Mouse (Mus musculus): Measurements from ENCODE around the gene Cyp4x1. TPM values are rescaled to one million over a fixed set of nuclear protein-coding genes. Genes with fewer than 3 reads are reported as not detected.
"Not testable (repeated sequence)": the region's sequence is repeated elsewhere in the genome, so short reads cannot be mapped to it uniquely, and the experiment has no call there.

Cyp4x1 gene
- total RNA-seq (2021), result 10 to 100 TPM; 12.6 TPM

DNA sequence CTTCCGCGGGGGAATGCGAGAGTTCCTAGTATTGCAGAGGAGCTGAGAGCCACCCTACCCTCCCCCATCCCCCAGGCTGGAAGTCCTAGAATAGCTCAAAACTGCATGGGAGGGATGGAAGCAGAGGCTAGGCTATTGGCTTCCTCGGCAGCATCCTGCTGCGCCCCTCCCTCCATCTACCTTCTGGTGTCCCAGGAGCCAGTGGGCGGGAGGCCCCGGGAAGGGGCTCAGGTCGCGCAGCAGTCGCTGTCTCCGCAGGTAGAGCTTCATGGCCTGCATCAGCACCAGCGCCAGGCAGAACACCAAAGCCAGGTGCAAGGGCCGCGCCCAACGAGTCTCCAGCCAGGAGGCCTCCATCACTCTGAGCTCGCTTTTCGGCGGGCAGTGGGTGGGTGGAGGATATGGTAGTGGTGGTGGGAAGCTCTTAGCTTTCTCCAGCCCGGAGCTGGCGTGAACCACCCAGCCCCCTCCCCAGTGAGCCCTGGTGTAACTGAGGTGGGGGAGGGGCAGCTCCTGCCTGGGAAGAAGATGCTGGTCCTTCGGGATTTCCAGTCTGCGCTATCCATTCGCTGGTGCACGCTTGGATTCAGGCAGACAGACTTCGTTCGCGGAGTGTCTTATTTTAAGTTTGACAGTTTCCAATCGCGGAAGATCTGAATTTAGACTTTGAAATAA lies at the start of gene Cyp4x1:
Gene Cyp4x1, minus strand, starts transcription at position 661 of the 675 bp plus-strand sequence.
- intact Hi-C loops (cut with DNase I), result no loop called here

DNA sequence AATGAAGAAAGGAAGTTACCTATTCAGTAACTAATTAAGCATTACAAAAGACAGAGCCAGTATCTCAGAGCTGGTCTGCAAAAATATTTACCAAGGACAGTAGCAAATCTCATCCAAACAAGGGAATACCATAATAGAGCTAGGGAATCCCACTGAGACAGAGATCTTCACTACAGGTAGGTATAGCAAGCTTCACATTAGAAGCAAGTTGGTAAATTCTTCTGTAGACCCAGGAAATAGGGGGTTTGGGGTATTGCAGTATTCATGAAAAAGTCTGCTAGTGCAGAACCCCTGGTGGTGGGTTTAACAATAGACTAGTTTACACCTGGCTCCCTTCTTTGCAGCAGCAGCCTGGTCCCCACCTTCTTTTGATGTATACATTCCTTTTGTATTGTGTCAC lies 42.1 kb upstream of the Cyp4x1 start:
- intact Hi-C loops (cut with DNase I), result not testable (repeated sequence)

More for the DNA sequence above, at the start of gene Cyp4x1:
- peak; percentile 75 to 83 for DNase-seq (ENCODE audit: low spot score in 2 of 2)

GRCm38 (mm10) chr4:115174694-115175353 lies 40.7 kb upstream of the Cyp4x1 start:
- DNase-seq (ENCODE audit: low spot score in 2 of 2), result no peak

More for the DNA sequence above, 42.1 kb upstream of the Cyp4x1 start:
- DNase-seq (ENCODE audit: low spot score in 2 of 2), result not testable (repeated sequence)

DNA sequence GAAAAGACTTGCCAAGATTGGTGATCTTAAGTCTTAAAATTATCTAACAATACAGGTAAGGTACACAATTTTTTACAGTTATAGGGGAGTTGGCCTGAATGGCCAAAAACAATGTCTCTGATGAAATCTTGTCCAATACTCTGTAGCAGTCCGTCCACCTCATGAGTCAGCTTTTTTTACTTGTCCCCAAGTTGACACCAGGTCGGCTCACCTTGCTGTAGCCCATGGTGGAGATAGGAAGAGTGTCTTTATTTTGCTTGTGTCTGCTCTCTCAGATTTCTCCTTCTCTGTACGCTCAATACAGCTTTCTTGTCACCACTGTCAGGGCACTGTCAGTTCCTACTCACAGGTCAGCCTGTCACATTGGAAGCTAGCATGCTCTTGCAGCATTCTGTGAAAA lies 24.9 kb upstream of the Cyp4x1 start:
- intact Hi-C loops (cut with DNase I); DNase-seq (ENCODE audit: low spot score in 2 of 2): not testable (repeated sequence)

More at GRCm38 (mm10) chr4:115174694-115175353, 40.7 kb upstream of the Cyp4x1 start:
- intact Hi-C loops (cut with DNase I), result no loop called here

- intact Hi-C loops (cut with DNase I), result no loop called here
These were observed 20.6 kb upstream of the Cyp4x1 start for GRCm38 (mm10) chr4:115154723-115155122.

GRCm38 (mm10) chr4:115134296-115134630 lies 182 bp upstream of the Cyp4x1 start:
- peak; percentile 27 to 40 for DNase-seq (ENCODE audit: low spot score in 2 of 2)
- intact Hi-C loops (cut with DNase I), result no loop called here

More at GRCm38 (mm10) chr4:115154723-115155122, 20.6 kb upstream of the Cyp4x1 start:
- no peak for DNase-seq (ENCODE audit: low spot score in 2 of 2)

DNA sequence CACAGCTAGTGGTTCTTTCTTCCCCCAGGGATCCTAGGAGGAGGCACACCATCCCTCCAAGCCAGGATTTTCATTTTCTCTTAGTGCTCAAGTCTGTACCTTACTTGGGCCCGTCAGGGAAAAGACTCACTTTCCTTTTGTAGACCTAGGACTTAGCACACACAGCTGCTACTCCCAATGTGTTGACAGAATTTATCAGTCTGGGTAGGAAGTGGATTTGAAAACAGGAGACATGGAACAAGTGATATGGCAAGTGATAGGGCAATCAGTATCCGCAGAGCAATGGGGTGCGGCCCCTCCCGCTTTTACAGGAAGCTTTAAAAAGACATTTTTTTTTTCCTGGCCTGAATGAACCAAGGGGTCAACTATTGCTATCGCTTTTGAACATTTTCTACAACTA lies 996 bp downstream of the Cyp4x1 start:
- DNase-seq (ENCODE audit: low spot score in 2 of 2), result peak; percentile 12 to 29
- intact Hi-C loops (cut with DNase I), result no loop called here

DNA sequence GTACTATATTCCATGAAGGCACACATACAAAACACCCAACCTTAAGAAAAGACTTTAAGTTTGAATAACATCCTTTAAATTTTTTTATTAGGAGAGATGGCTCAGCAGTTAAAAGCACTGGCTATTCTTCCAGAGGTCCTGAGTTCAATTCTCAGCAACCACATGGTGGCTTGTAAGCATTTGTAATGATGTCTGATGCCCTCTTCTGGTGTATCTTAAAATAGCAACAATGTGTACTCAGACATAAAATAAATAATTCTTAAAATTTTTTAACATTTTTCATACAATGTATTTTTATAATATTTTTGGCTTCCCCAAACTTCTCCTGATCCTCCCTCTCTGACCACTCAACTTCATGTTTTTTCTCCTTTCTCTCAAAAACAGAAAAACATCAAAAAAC lies 9.4 kb downstream of the Cyp4x1 start:
- intact Hi-C loops (cut with DNase I), result no loop called here
- DNase-seq (ENCODE audit: low spot score in 2 of 2), result no peak

DNA sequence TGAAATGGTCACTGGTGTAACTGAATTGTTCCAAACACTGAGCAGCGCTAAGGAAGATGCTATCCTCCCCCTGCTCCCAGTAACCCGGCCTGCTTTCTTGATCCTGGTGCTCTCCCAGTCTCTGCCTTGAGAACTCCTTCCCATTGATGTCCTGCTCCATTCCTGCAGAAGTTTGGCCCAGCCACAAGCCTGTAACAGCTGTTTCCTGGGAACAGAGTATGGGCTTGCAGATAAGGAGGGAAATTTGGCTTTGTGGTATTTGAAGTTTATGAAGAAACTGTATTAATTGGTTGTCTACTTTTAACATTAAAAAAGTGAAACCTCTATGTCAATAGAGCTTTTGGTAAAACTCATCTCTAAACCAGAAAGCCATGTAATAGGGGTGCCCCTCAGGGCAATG lies 10.6 kb downstream of the Cyp4x1 start:
- DNase-seq (ENCODE audit: low spot score in 2 of 2), result no peak
- intact Hi-C loops (cut with DNase I), result no loop called here

- DNase-seq (ENCODE audit: low spot score in 2 of 2), result no peak
- intact Hi-C loops (cut with DNase I), result no loop called here
These were observed 12.5 kb downstream of the Cyp4x1 start for GRCm38 (mm10) chr4:115121608-115122007.

- intact Hi-C loops (cut with DNase I), result no loop called here
- DNase-seq (ENCODE audit: low spot score in 2 of 2), result no peak
These were observed 12.9 kb downstream of the Cyp4x1 start for GRCm38 (mm10) chr4:115121162-115121561.

DNA sequence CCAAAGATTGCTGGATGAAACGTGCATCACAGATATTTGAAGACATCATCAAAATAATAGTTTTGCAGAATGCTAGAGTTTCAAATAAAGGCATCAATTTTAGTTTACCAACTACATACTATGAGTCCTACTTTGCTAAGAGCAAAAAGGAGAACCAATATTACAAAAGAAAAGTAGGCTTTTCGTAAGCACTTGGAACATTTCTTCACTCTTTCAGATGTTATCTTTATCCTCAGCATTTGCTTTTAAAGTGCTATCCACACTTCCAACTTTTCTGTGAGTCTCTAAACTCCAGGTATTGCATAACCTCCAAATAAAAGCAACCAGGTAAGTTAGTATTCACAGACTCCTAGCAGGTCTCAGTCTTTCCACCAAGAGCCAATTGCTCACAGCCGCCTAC lies 14.4 kb downstream of the Cyp4x1 start:
- intact Hi-C loops (cut with DNase I), result no loop called here

GRCm38 (mm10) chr4:115113266-115113665 lies 20.8 kb downstream of the Cyp4x1 start:
- no peak for DNase-seq (ENCODE audit: low spot score in 2 of 2)
- intact Hi-C loops (cut with DNase I), result no loop called here

More for the DNA sequence above, 14.4 kb downstream of the Cyp4x1 start:
- no peak for DNase-seq (ENCODE audit: low spot score in 2 of 2)

GRCm38 (mm10) chr4:115111167-115111566 lies 22.9 kb downstream of the Cyp4x1 start:
- no peak for DNase-seq (ENCODE audit: low spot score in 2 of 2)
- intact Hi-C loops (cut with DNase I), result no loop called here

GRCm38 (mm10) chr4:115103510-115103909 lies 30.6 kb downstream of the Cyp4x1 start:
- intact Hi-C loops (cut with DNase I), result loop anchor here (2.0 kb wide), 1 partner anchor 607 kb away; no protein-coding TSS in a partner anchor
- DNase-seq (ENCODE audit: low spot score in 2 of 2), result no peak

GRCm38 (mm10) chr4:115101682-115102081 lies 32.4 kb downstream of the Cyp4x1 start:
- peak; percentile 63 to 71 for DNase-seq (ENCODE audit: low spot score in 2 of 2)
- intact Hi-C loops (cut with DNase I), result loop anchor here (2.0 kb wide), 1 partner anchor 609 kb away; no protein-coding TSS in a partner anchor

DNA sequence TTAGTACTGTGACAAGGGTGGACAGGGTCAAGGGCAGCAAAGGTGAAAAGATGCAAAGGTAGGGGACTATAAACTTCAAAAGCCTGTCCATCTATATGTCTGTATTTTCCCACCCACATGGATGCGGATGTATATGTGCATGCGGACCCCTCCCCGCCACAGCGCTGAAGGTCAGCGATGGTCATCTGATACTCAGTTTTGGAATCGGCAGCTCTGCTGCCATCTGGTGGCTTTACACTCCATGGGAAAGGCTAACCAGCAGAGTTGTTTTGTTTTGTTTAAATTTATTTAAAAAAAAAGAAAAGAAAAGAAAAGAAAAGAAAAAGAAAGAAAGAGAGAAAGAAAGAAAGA lies 37.0 kb downstream of the Cyp4x1 start:
- intact Hi-C loops (cut with DNase I), result no loop called here
- peak in 1 of 2 experiments; percentile 17 for DNase-seq (ENCODE audit: low spot score in 2 of 2)

GRCm38 (mm10) chr4:115096435-115097145 lies 37.5 kb downstream of the Cyp4x1 start:
- intact Hi-C loops (cut with DNase I), result no loop called here
- DNase-seq (ENCODE audit: low spot score in 2 of 2), result no peak

DNA sequence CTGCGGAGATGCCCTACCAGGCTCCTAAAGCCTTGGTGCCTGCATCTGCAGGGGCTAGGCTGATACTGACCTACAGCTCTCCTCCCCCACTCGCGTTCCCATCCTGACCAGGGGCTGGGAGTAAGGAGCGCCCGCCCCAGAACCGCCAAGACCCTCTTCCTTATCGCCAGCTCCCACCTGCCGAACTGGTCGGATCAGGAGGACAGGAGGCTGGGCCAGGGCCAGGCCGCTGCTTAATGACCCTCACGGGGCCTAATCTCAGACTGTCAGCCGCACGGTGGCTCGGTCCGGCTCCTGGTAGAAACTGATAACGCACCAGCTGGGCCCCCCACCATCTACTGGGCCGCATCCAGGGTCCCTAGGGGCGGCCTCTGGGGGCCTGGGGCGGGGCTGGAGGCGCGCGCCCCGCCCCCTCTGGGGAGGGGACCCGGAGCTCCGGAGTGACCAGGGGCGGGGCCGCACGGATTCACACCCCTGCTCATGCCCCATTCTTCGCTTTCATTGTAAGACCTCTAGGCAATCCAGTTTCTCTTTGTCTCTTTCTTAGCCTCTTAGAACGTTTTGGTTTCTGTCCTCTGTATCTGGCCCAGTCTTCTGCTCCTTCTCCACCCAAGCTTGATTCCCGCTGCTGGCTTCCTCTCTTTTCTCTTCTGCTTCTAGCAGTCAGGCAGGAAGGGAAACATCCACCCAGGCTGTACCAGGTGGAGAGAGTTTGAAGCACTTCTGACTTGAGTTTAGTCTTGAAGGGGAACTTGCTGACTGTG lies 38.2 kb downstream of the Cyp4x1 start:
- peak in 1 of 2 experiments; percentile 15 for DNase-seq (ENCODE audit: low spot score in 2 of 2)
- intact Hi-C loops (cut with DNase I), result no loop called here

- intact Hi-C loops (cut with DNase I), result no loop called here
- DNase-seq (ENCODE audit: low spot score in 2 of 2), result no peak
These were observed 40.0 kb downstream of the Cyp4x1 start for GRCm38 (mm10) chr4:115094056-115094455.

All from left cerebral cortex, postnatal 36 days (tissue).